Mouse (Mus musculus): ENCODE measurements at regions not wholly inside any gene's neighbourhood (a gene's known extent, or its start where the extent isn't known, plus 50 kb on each side); places are given as distances from the start of the nearest gene placed in this dataset.

DNA sequence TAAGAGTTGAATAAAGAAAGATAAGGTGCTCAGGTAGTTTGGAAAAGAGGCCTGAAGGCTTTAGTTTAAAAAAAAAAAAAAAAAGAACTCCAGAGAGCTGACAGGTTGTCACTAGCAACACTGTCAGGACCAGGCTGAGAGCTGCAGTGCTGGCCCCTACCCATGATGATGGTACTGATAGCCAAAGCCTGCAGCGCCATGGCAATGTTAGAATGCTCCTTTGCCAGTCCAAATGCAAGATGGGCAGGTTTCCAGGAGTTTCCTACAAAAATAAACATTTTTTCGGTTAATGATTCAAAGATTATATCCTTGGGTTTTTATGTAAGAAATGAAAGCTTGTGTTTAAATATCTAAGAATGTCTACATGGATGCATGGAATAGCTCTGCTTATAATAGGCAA lies 441.9 kb downstream of the Triml1 start:
- CTCF ChIA-PET, result interaction anchor here (0.6 kb wide), 1 partner anchor 34 kb away, joined by 3 read pairs; no protein-coding TSS in a partner anchor

GRCm38 (mm10) chr8:42698403-42698802 lies 442.9 kb downstream of the Triml1 start:
- CTCF ChIA-PET, result no interaction called here
